Mouse (Mus musculus) MEL (cell line): ENCODE measurements around the gene Nutf2.

Experiments
- ELF1 ChIP-seq: IDR thresholded peaks from 2 replicates; pipeline ENCODE4 v1.6.1; 2014; ENCODE audit warnings: low read depth, mild to moderate bottlenecking, inconsistent platforms, low read length, improper control_type of control experiment, moderate library complexity
- EP300 ChIP-seq, 2 experiments: IDR thresholded peaks; 2 replicates each; pipeline ENCODE4 v1.6.1; 2011; ENCODE audit warnings: improper control_type of control experiment in 2 of 2, low read length in 2 of 2, low read depth in 1 of 2, mild to moderate bottlenecking in 1 of 2
- ETS1 ChIP-seq: IDR thresholded peaks from 2 replicates; pipeline ENCODE4 v1.6.1; 2012; ENCODE audit warnings: low read depth, mild to moderate bottlenecking, inconsistent platforms, low read length, improper control_type of control experiment, moderate library complexity
- HCFC1 ChIP-seq: IDR thresholded peaks from 2 replicates; pipeline ENCODE4 v1.6.1; 2012; ENCODE audit warnings: low read depth, mild to moderate bottlenecking, inconsistent platforms, low read length, improper control_type of control experiment, moderate library complexity
- KAT2A ChIP-seq: conservative IDR thresholded peaks from 2 replicates; pipeline ENCODE4 v1.6.1; 2012; ENCODE audit warnings: low read depth, low read length, improper control_type of control experiment, inconsistent platforms
- MEF2A ChIP-seq: IDR thresholded peaks from 2 replicates; pipeline ENCODE4 v1.6.1; 2014; ENCODE audit warnings: low read depth, mild to moderate bottlenecking, inconsistent platforms, low read length, improper control_type of control experiment; ENCODE audit not compliant: poor library complexity, insufficient replicate concordance, severe bottlenecking; ENCODE audit errors: extremely low read depth
- POLR2A ChIP-seq, 2 experiments: IDR thresholded peaks; 2 replicates each; pipeline ENCODE4 v1.6.1; 2011 to 2012; ENCODE audit warnings: low read length in 2 of 2, mild to moderate bottlenecking in 2 of 2, control low read depth in 1 of 2, improper control_type of control experiment in 1 of 2, low read depth in 1 of 2, moderate library complexity in 1 of 2; ENCODE audit not compliant: control insufficient read depth in 1 of 2, insufficient read depth in 1 of 2, poor library complexity in 1 of 2
- TBP ChIP-seq: IDR thresholded peaks from 2 replicates; pipeline ENCODE4 v1.8.0; 2011; ENCODE audit warnings: low read depth, low read length, improper control_type of control experiment
- UBTF ChIP-seq: IDR thresholded peaks from 2 replicates; pipeline ENCODE4 v1.6.1; 2012; ENCODE audit warnings: low read depth, mild to moderate bottlenecking, inconsistent platforms, low read length, improper control_type of control experiment, moderate library complexity, borderline replicate concordance; ENCODE audit not compliant: insufficient read depth
- USF1 ChIP-seq: IDR thresholded peaks from 2 replicates; pipeline ENCODE4 v1.6.1; 2014; ENCODE audit warnings: low read depth, mild to moderate bottlenecking, inconsistent platforms, low read length, improper control_type of control experiment, moderate library complexity
- ZNF384 ChIP-seq: IDR thresholded peaks from 2 replicates; pipeline ENCODE4 v1.6.1; 2012; ENCODE audit warnings: low read depth, mild to moderate bottlenecking, inconsistent platforms, low read length, improper control_type of control experiment

GRCm38 (mm10) chr8:105858495-105858894 is 1.9 kb upstream of the Nutf2 start:
- TF ChIP-seq MEF2A (no peak), HCFC1 (0 out of 2 replicates have a peak, but pooled peaks have one; percentile 27), ZNF384 (no peak), EP300 (IDR thresholded peaks at IDR 0.05; ENCODE audit: low read depth in 1 of 2, low read length in 2 of 2) (0 out of 4 replicates have a peak, but pooled peaks of 1 of the 2 experiments have one; percentile 14), USF1 (no peak), ETS1 (0 out of 2 replicates have a peak, but pooled peaks have one; percentile 10), TBP (no peak), POLR2A (IDR thresholded peaks at IDR 0.05; ENCODE audit: control insufficient read depth in 1 of 2, insufficient read depth in 1 of 2, low read depth in 1 of 2, low read length in 2 of 2, poor library complexity in 1 of 2) (no peak), UBTF (no peak), ELF1 (no peak), KAT2A (no peak)
